22 mouse cellular contexts compared by ENCODE assay signal in the genomic region with DNA sequence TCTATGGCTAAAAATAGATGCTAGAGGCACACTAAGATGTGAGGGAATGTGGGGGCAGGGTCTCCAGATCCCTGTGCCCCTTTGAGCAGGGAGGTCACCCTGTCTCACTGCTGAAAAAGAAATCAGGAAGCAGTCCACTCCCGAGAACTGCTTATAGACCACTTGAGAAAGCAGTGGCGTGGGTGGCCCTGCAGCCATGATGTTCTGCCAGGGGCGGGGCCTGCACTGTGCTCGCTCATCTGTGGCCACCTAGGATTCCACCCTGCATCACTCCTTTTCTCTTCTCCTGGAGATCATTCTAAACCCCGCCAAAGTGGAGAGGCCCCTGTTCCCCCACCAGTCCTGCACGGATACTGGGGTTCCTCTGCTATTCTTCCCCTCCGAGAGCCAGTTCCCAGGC.
DNase-seq lines count a peak whose midpoint lies in the region; ATAC-seq lines count a peak whose summit lies in the region.
"Had no signal": no experiment of that assay in that cellular context is flagged by ENCODE, and none has a peak within 500 bp of the region (broad histone marks: within the 10 kb centered on the region; RNA-seq: fewer than 3 reads in every experiment).

No protein-coding gene starts in this region.

- peaks cover 29% of the 10 kb centered on the region for H3K4me1 ChIP-seq in heart, embryonic 15.5 days (replicated peaks)
- peaks cover 28% of the 10 kb centered on the region for H3K4me1 ChIP-seq in midbrain, embryonic 10.5 days
- H3K4me1 ChIP-seq in midbrain, embryonic 14.5 days (ENCODE audit: control insufficient read depth, insufficient read depth, low read length): peaks cover 17% of the 10 kb centered on the region

- 0 out of 2 replicates have a peak overlapping the region, but pooled peaks have one; percentile 6 for H3K4me2 ChIP-seq in heart, embryonic 15.5 days
- no peak overlapping the region for H3K4me2 ChIP-seq in midbrain, embryonic 14.5 days (ENCODE audit: low read length)
- H3K4me2 ChIP-seq: limb, embryonic 12.5 days; liver, embryonic 13.5 days; lung, embryonic 14.5 days; midbrain, embryonic 13.5 days had no signal

- peak; percentile 10 for DNase-seq in CD4-positive, CD25-positive, alpha-beta regulatory T cell, adult 2 months (ENCODE audit: low read depth, low spot score)
- DNase-seq in heart, postnatal 10 days: no peak
- no peak for DNase-seq in midbrain, embryonic 10.5 days (ENCODE audit: low spot score)
- DNase-seq in midbrain, embryonic 14.5 days: no peak
- DNase-seq in splenic B cell, adult 2 months (ENCODE audit: low read depth, low spot score): peak; percentile 40
- DNase-seq in left cerebral cortex, adult 9 months (ENCODE audit: low spot score in 2 of 2): no peak
- DNase-seq: adrenal gland, postnatal 36 days; cerebellum, adult 11-12 months; cerebellum, postnatal 25 days; gastrocnemius, postnatal 10 days; kidney, adult 11 months; liver, embryonic 13.5 days; lung, embryonic 14.5 days; lung, postnatal 4 days; spleen, adult 18-20 months; thymus, adult 18-20 months had no signal

- intact Hi-C loops in heart, postnatal 10 days (cut with DNase I): no loop called here

- no peak overlapping the region for H3K4me3 ChIP-seq in heart, embryonic 15.5 days
- H3K4me3 ChIP-seq in midbrain, embryonic 10.5 days: no peak overlapping the region
- no peak overlapping the region for H3K4me3 ChIP-seq in midbrain, embryonic 14.5 days (replicated peaks; ENCODE audit: low read depth, low read length)
- H3K4me3 ChIP-seq: erythroblast, embryonic 14.5 days; limb, embryonic 12.5 days; liver, embryonic 13.5 days; midbrain, embryonic 13.5 days had no signal

- no peaks in the 10 kb centered on the region for H3K9me3 ChIP-seq in heart, embryonic 15.5 days (replicated peaks)
- H3K9me3 ChIP-seq in midbrain, embryonic 10.5 days (replicated peaks): no peaks in the 10 kb centered on the region
- no peaks in the 10 kb centered on the region for H3K9me3 ChIP-seq in midbrain, embryonic 14.5 days (ENCODE audit: control insufficient read depth, low read length)
- H3K9me3 ChIP-seq: limb, embryonic 12.5 days; liver, embryonic 13.5 days; midbrain, embryonic 13.5 days had no signal

- H3K9ac ChIP-seq in heart, embryonic 15.5 days: no peak overlapping the region
- H3K9ac ChIP-seq in midbrain, embryonic 14.5 days (replicated peaks; ENCODE audit: low read length): no peak overlapping the region
- H3K9ac ChIP-seq: limb, embryonic 12.5 days; liver, embryonic 13.5 days; lung, embryonic 14.5 days; midbrain, embryonic 13.5 days had no signal

- ATAC-seq in CD4-positive, CD25-positive, alpha-beta regulatory T cell, adult 4 months: no peak
- ATAC-seq in heart, embryonic 15.5 days (replicated peaks; ENCODE audit: insufficient number of reproducible peaks, insufficient read depth, low FRiP score, low read depth): no peak
- ATAC-seq in midbrain, embryonic 14.5 days (ENCODE audit: low FRiP score, low TSS enrichment): no peak
- ATAC-seq: forebrain, embryonic 14.5 days; midbrain, embryonic 13.5 days had no signal

- H3K27me3 ChIP-seq in heart, embryonic 15.5 days: no peaks in the 10 kb centered on the region
- H3K27me3 ChIP-seq in midbrain, embryonic 10.5 days (ENCODE audit: low read depth, poor library complexity, severe bottlenecking): no peaks in the 10 kb centered on the region
- H3K27me3 ChIP-seq in midbrain, embryonic 14.5 days (ENCODE audit: control insufficient read depth, insufficient read depth, low read length): no peaks in the 10 kb centered on the region
- no peaks in the 10 kb centered on the region for H3K27me3 ChIP-seq in splenic B cell, adult 2 months (ENCODE audit: control insufficient read depth, insufficient read depth, low read length, poor library complexity, severe bottlenecking)
- H3K27me3 ChIP-seq: liver, embryonic 13.5 days; midbrain, embryonic 13.5 days had no signal

- peak overlapping the region; percentile 1; the same call in 1 of the 2 replicates for H3K27ac ChIP-seq in heart, embryonic 15.5 days
- H3K27ac ChIP-seq in midbrain, embryonic 10.5 days (replicated peaks): peak overlapping the region; percentile 43
- no peak overlapping the region for H3K27ac ChIP-seq in midbrain, embryonic 14.5 days (replicated peaks; ENCODE audit: low read depth, low read length)
- H3K27ac ChIP-seq: limb, embryonic 12.5 days; liver, embryonic 13.5 days; midbrain, embryonic 13.5 days had no signal

- H3K36me3 ChIP-seq in heart, embryonic 15.5 days: no peaks in the 10 kb centered on the region
- no peaks in the 10 kb centered on the region for H3K36me3 ChIP-seq in midbrain, embryonic 10.5 days
- H3K36me3 ChIP-seq in midbrain, embryonic 14.5 days (ENCODE audit: control insufficient read depth, insufficient read depth, low read length): no peaks in the 10 kb centered on the region
- H3K36me3 ChIP-seq in splenic B cell, adult 2 months (ENCODE audit: control insufficient read depth, insufficient read depth, low read length, poor library complexity, severe bottlenecking): no peaks in the 10 kb centered on the region
- H3K36me3 ChIP-seq: limb, embryonic 12.5 days; liver, embryonic 13.5 days; midbrain, embryonic 13.5 days had no signal

- 39% methylated on average over 7 of the region's 7 CpGs for WGBS in heart, embryonic 15.5 days
- WGBS in midbrain, embryonic 10.5 days: 60% methylated on average over 7 of the region's 7 CpGs
- 61% methylated on average over 7 of the region's 7 CpGs for WGBS in midbrain, embryonic 14.5 days

Comparison
In these comparisons a context has a peak if more than half of its experiments do, and no peak if none do; other contexts are left out.
1. DNase-seq: peak in CD4-positive, CD25-positive, alpha-beta regulatory T cell, adult 2 months (single experiment) and splenic B cell, adult 2 months (single experiment); none in heart, postnatal 10 days (0 of 2), midbrain, embryonic 10.5 days (single experiment), midbrain, embryonic 14.5 days (single experiment) and left cerebral cortex, adult 9 months (0 of 2).